Mouse (Mus musculus): ENCODE data around the gene Gm49355. TPM values are rescaled to one million over a fixed set of nuclear protein-coding genes. Genes with fewer than 3 reads are reported as not detected.
"Not testable (repeated sequence)": the region's sequence is repeated elsewhere in the genome, so short reads cannot be mapped to it uniquely, and the experiment has no call there.

Gene Gm49355
- total and polyA plus RNA-seq, 3 experiments, result 0.08 to 0.26 (median 0.23) TPM

GRCm38 (mm10) chr14:12289747-12290146, 6.0 kb downstream of the Gm49355 start:
- H3K79me2 ChIP-seq (replicated peaks; ENCODE audit: control insufficient read depth, extremely low read depth, insufficient read depth, poor library complexity, severe bottlenecking); H3K9ac ChIP-seq (ENCODE audit: insufficient read depth, low read depth); H3K4me2 ChIP-seq (ENCODE audit: insufficient read depth, low read depth, poor library complexity, severe bottlenecking); dilution Hi-C loops (cut with MboI; ENCODE audit: extremely low pct_ligation_motif_present, extremely low pct_unique_long_range_greater_than_20kb, low sequenced_read_pairs); DNase-seq (ENCODE audit: extremely low read depth); H3K9me3 ChIP-seq (replicated peaks; ENCODE audit: low read length); H3K27me3 ChIP-seq (replicated peaks); H3K27ac ChIP-seq (ENCODE audit: insufficient read depth, low read depth); H3K4me3 ChIP-seq (replicated peaks in 1 of 3; ENCODE audit: low read depth in 2 of 3, low read length in 2 of 3, poor library complexity in 1 of 3); in situ Hi-C loops (cut with MboI; ENCODE audit: low pct_ligation_motif_present, low pct_unique_long_range_greater_than_20kb, low sequenced_read_pairs): not testable (repeated sequence)
- Histone ChIP-seq H3K4me1 (ENCODE audit: control insufficient read depth in 1 of 2, insufficient read depth in 2 of 2) (peaks cover 7 to 24% of the 10 kb centered on the region in 2 experiments; a peak in 3 of 4 replicates), H3K36me3 (replicated peaks in 1 of 2; ENCODE audit: control insufficient read depth in 1 of 2, insufficient read depth in 1 of 2, low read length in 1 of 2) (peaks cover 21 to 57% of the 10 kb centered on the region in 2 experiments)
- 0 out of 2 replicates have a peak, but pooled peaks have one; percentile 18 for TF ChIP-seq JUN (IDR thresholded peaks at IDR 0.05; ENCODE audit: insufficient read depth, low read depth, low read length)
- 0 out of 2 replicates have a peak, but pooled peaks have one; percentile 14 for TF ChIP-seq MEF2A (IDR thresholded peaks at IDR 0.05; ENCODE audit: borderline replicate concordance, low read depth, low read length)
- 0 out of 2 replicates have a peak, but pooled peaks have one; percentile 13 for TF ChIP-seq BHLHE40 (IDR thresholded peaks at IDR 0.05; ENCODE audit: low read depth, low read length)
- peak; percentile 77 for TF ChIP-seq IRF4 (IDR thresholded peaks at IDR 0.05; ENCODE audit: low read depth, low read length)
- TF ChIP-seq RCOR1 (conservative IDR thresholded peaks at IDR 0.05; ENCODE audit: low read depth, low read length), result 0 out of 2 replicates have a peak, but pooled peaks have one; percentile 41
- peak; percentile 79 for TF ChIP-seq EP300 (IDR thresholded peaks at IDR 0.05; ENCODE audit: low read length)

- H3K9me3 ChIP-seq (replicated peaks; ENCODE audit: low read length), result no peaks in the 10 kb centered on the region
- no peak for TF ChIP-seq GABPA (IDR thresholded peaks at IDR 0.05; ENCODE audit: insufficient replicate concordance, low read depth, low read length)
- TF ChIP-seq KAT2A (IDR thresholded peaks at IDR 0.05; ENCODE audit: insufficient replicate concordance, low read length), result no peak
- TF ChIP-seq EP300 (IDR thresholded peaks at IDR 0.05; ENCODE audit: low read length), result no peak
- TF ChIP-seq MAFK (IDR thresholded peaks at IDR 0.05; ENCODE audit: insufficient replicate concordance, low read length), result no peak
- no peak for TF ChIP-seq RAD21 (IDR thresholded peaks at IDR 0.05; ENCODE audit: low read depth, low read length)
- no peak for TF ChIP-seq TCF12 (IDR thresholded peaks at IDR 0.05; ENCODE audit: low read depth, low read length)
- TF ChIP-seq POLR2A (IDR thresholded peaks at IDR 0.05; ENCODE audit: low read depth, low read length), result no peak
- TF ChIP-seq ZNF384 (IDR thresholded peaks at IDR 0.05; ENCODE audit: low read depth, low read length), result no peak
- TF ChIP-seq JUN (IDR thresholded peaks at IDR 0.05; ENCODE audit: insufficient read depth, low read depth, low read length), result no peak
- TF ChIP-seq UBTF (IDR thresholded peaks at IDR 0.05; ENCODE audit: low read depth, low read length), result no peak
- no peak for TF ChIP-seq ZC3H11A (IDR thresholded peaks at IDR 0.05; ENCODE audit: low read depth, low read length)
- TF ChIP-seq PAX5 (IDR thresholded peaks at IDR 0.05; ENCODE audit: low read length), result no peak
- no peak for TF ChIP-seq HCFC1 (IDR thresholded peaks at IDR 0.05; ENCODE audit: low read depth, low read length)
- no peak for TF ChIP-seq MAX (IDR thresholded peaks at IDR 0.05; ENCODE audit: low read length)
- no peak for TF ChIP-seq NELFE (IDR thresholded peaks at IDR 0.05; ENCODE audit: low read depth, low read length)
- no peak overlapping the region for H3K4me2 ChIP-seq (ENCODE audit: insufficient read depth, low read depth, poor library complexity, severe bottlenecking)
- dilution Hi-C loops (cut with MboI; ENCODE audit: extremely low pct_ligation_motif_present, extremely low pct_unique_long_range_greater_than_20kb, low sequenced_read_pairs), result no loop called here
- H3K79me2 ChIP-seq (replicated peaks; ENCODE audit: control insufficient read depth, extremely low read depth, insufficient read depth, poor library complexity, severe bottlenecking), result no peaks in the 10 kb centered on the region
- no peak for DNase-seq (ENCODE audit: extremely low read depth)
- H3K9ac ChIP-seq (ENCODE audit: insufficient read depth, low read depth), result no peak overlapping the region
- no peaks in the 10 kb centered on the region for H3K4me1 ChIP-seq (ENCODE audit: control insufficient read depth in 1 of 2, insufficient read depth in 2 of 2)
- H3K4me3 ChIP-seq (replicated peaks in 1 of 3; ENCODE audit: low read depth in 2 of 3, low read length in 2 of 3, poor library complexity in 1 of 3), result no peak overlapping the region
- H3K27ac ChIP-seq (ENCODE audit: insufficient read depth, low read depth), result no peak overlapping the region
- peaks cover 47 to 87% of the 10 kb centered on the region in 2 experiments for H3K36me3 ChIP-seq (replicated peaks in 1 of 2; ENCODE audit: control insufficient read depth in 1 of 2, insufficient read depth in 1 of 2, low read length in 1 of 2)
- H3K27me3 ChIP-seq (replicated peaks), result no peaks in the 10 kb centered on the region
- in situ Hi-C loops (cut with MboI; ENCODE audit: low pct_ligation_motif_present, low pct_unique_long_range_greater_than_20kb, low sequenced_read_pairs), result no loop called here
Observed at GRCm38 (mm10) chr14:12296391-12296790, 12.6 kb downstream of the Gm49355 start.
